13 mouse cellular contexts compared by ENCODE assay signal in the genomic region with DNA sequence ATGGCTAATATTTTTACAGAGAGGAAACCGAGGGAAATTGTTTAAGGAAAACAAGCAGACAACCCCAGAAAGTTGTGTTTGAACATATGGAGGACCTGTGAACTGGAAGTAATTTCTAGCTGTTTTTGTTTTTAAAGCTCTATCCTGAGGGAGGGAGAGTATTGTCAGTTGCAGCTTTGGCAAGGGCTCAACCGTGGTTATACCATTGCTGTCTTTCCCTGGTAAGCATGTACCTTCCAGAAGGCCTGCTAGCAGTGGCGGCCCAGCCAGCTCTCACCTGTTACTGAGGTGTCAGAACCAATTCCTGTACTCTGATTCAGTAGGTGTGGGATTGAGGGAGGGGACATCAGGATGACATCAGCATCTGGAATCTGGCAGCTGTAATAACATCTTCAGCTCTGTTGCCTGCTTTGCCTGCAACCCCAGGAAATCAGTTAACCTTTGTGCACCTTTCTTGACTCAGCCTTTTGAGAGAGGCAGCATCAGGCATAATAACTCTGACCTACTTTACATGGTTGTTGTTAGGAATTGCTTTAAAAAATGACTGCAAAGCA.
DNase-seq lines count a peak whose midpoint lies in the region; ATAC-seq and TF ChIP-seq lines count a peak whose summit lies in the region.
"Had no signal": no experiment of that assay in that cellular context is flagged by ENCODE, and none has a peak within 500 bp of the region (broad histone marks: within the 10 kb centered on the region; RNA-seq: fewer than 3 reads in every experiment).

No protein-coding gene starts in this region.

- no peak overlapping the region for H3K9ac ChIP-seq in kidney, embryonic 16.5 days (replicated peaks; ENCODE audit: low read length)
- H3K9ac ChIP-seq: liver, embryonic 13.5 days had no signal

- H3K27me3 ChIP-seq in kidney, embryonic 16.5 days (ENCODE audit: insufficient read depth, low read length) = no peaks in the 10 kb centered on the region
- no peaks in the 10 kb centered on the region for H3K27me3 ChIP-seq in myocyte (ENCODE audit: control insufficient read depth, insufficient read depth, insufficient read length)
- H3K27me3 ChIP-seq: liver, embryonic 13.5 days had no signal

- intact Hi-C loops in left cerebral cortex, postnatal 36 days (cut with DNase I) = no loop called here

- H3ac ChIP-seq in myocyte (ENCODE audit: control insufficient read depth, insufficient read length) = no peak overlapping the region

- H3K27ac ChIP-seq in kidney, embryonic 16.5 days (ENCODE audit: low read length) = 0 out of 2 replicates have a peak overlapping the region, but pooled peaks have one; percentile 10
- H3K27ac ChIP-seq: liver, embryonic 13.5 days had no signal

- H3K79me2 ChIP-seq in myocyte (ENCODE audit: control insufficient read depth, insufficient read depth) = no peaks in the 10 kb centered on the region

- WGBS in kidney, embryonic 16.5 days = 29% methylated on average over 3 of the region's 3 CpGs

- H3K9me3 ChIP-seq in kidney, embryonic 16.5 days (ENCODE audit: low read length) = no peaks in the 10 kb centered on the region
- H3K9me3 ChIP-seq: liver, embryonic 13.5 days had no signal

- H3K36me3 ChIP-seq in kidney, embryonic 16.5 days (ENCODE audit: insufficient read depth, low read length) = no peaks in the 10 kb centered on the region
- H3K36me3 ChIP-seq in myocyte (ENCODE audit: control insufficient read depth, insufficient read depth) = no peaks in the 10 kb centered on the region
- H3K36me3 ChIP-seq: liver, embryonic 13.5 days had no signal

- peak; percentile 57; the same call in 1 of the 2 replicates for ATAC-seq in cerebellum, adult (ENCODE audit: insufficient number of reproducible peaks, low FRiP score, low TSS enrichment)
- ATAC-seq in kidney, embryonic 16.5 days (ENCODE audit: low FRiP score, low TSS enrichment) = peak; percentile 51; the same call in 1 of the 2 replicates
- ATAC-seq: lung, postnatal 0 days had no signal

- H3K4me2 ChIP-seq in kidney, embryonic 16.5 days (replicated peaks; ENCODE audit: low read depth, low read length) = no peak overlapping the region
- H3K4me2 ChIP-seq in myocyte (ENCODE audit: low read depth) = peak overlapping the region; percentile 26
- H3K4me2 ChIP-seq: heart, embryonic 11.5 days; liver, embryonic 13.5 days had no signal

- H3K4me1 ChIP-seq in kidney, embryonic 16.5 days (ENCODE audit: insufficient read depth, low read length) = peaks cover 22% of the 10 kb centered on the region
- H3K4me1 ChIP-seq: liver, embryonic 13.5 days had no signal

- no peak overlapping the region for H3K4me3 ChIP-seq in kidney, embryonic 16.5 days (ENCODE audit: low read length)
- H3K4me3 ChIP-seq in myocyte = no peak overlapping the region
- H3K4me3 ChIP-seq: liver, embryonic 13.5 days had no signal

- no peak for TF ChIP-seq POLR2A in myocyte (IDR thresholded peaks at IDR 0.05; ENCODE audit: insufficient read length, low read depth)

- no peak for DNase-seq in cerebellum, postnatal 4 days (ENCODE audit: low spot score in 2 of 2)
- no peak for DNase-seq in kidney, postnatal 36 days
- DNase-seq in cerebellum, adult 9-11 months = peak; percentile 28
- DNase-seq in layer of hippocampus, postnatal 25 days (ENCODE audit: extremely low spot score in 1 of 2, low spot score in 1 of 2) = no peak
- DNase-seq in left cerebral cortex, postnatal 36 days (ENCODE audit: low spot score in 2 of 2) = no peak
- DNase-seq: liver, embryonic 13.5 days; right cerebral cortex, postnatal 14 days; thymus, adult 2 months had no signal

TF ChIP-seq in myocyte, 11 proteins besides CTCF, POLR2A, EP300 and RAD21:
- TF ChIP-seq MYOD1 (IDR thresholded peaks at IDR 0.05; ENCODE audit: control insufficient read depth in 1 of 3, insufficient read length in 2 of 3, low read depth in 2 of 3) = peak in 2 of 3 experiments; percentile 9 to 55
- TF ChIP-seq CEBPB (IDR thresholded peaks at IDR 0.05; ENCODE audit: insufficient read depth, poor library complexity, severe bottlenecking) = no peak
